Mouse (Mus musculus) neural tube, embryonic 10.5 days (tissue): Measurements from ENCODE around the gene Psmc1.

Source experiments
- DNase-seq: peaks from one replicate; pipeline ENCODE4 v3.0.0-alpha.2; 2017; ENCODE audit warnings: low spot score; ENCODE audit errors: extremely low spot score

Gene Psmc1

DNA sequence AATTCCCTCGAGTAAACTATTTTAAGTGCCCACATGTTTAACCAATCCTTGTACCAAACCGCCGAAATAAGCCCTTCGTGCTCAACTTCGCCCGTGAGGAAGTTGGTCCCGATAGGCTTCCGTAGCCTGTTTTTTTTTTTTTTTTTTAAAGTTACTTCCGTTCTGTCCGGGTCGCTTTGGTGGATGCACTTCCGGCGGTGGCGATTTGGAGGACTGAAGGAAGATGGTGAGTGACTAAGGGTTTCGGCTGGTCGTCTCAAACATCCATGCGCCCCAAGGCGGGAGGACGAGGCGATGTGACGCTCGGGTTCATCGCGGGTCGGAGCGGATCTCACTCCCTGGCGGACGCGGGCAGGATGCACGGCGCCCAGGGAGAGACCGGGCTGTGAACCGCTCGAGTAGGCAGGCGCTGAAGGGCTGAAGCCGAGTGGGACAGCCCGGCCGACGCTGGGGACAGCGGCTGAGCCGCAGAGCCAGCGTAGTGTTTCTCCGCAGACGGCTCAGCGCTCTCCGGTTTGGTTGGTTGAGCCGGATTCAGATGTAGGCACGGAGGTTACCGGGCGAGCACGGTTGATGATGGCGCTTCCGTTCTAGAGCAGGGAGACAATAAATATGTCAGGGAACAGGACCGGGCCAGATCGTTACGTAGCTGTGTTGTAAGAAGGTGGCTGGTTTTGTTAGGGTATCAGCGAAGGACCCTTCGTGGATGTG lies at the start of gene Psmc1:
TSS of gene Psmc1 (plus strand) at position 169 of the 711 bp plus-strand sequence.
- peak; percentile 87 for DNase-seq

DNA sequence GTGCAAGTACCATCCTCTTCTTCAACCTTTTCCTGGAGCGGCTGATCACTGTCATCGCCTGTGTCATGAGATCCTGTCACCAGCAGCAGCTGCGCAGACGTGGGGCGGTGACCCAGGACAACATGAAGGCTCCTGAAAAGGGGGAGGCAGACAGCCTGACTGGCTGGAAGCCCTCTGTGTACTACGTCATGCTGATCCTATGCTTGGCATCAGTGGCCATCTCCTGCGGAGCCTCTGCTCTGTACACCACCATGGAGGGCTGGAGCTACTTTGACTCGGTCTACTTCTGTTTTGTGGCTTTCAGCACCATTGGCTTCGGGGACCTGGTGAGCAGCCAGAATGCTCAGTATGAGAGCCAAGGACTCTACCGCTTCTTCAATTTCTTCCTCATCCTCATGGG lies 48.9 kb upstream of the Psmc1 start:
- DNase-seq = no peak

DNA sequence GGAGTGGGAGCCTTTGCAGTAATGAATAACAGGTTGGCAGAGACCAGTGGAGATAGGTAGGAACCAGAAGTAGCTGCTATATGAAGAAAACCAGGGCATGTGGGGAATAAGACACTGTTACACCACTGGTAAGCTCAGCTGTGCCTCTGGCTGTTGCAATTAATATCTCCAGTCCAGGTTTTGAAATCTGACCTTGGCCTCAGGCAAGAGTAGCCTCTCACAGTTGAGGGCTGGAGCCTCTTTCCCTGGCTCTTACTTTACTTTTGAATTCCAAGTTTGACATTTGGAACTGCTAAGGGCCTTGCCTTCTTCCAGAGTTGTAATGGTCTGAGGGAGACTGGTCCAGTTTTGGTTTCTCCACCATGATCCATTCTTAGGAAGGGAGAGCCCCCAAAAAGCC lies 48.1 kb upstream of the Psmc1 start:
- DNase-seq = no peak

DNA sequence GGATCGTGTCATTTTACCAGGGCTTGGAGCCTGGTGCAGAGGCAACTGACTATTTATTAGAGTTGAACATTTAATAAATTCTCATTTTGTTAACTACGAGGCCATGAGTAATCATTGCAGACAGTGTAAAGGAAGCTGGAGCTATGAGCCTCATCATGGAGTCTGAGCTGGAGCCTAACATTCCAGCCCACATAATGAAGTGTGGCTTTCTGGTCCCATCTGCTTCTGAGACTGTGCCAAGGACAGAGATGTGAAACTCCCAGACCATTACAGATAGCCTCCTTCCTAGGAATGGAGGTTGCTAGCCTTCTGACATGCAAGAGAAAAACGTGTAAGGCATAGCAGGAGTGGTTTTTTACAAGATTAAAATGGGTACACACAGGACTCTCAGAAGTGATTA lies 47.4 kb upstream of the Psmc1 start:
- no peak for DNase-seq

DNA sequence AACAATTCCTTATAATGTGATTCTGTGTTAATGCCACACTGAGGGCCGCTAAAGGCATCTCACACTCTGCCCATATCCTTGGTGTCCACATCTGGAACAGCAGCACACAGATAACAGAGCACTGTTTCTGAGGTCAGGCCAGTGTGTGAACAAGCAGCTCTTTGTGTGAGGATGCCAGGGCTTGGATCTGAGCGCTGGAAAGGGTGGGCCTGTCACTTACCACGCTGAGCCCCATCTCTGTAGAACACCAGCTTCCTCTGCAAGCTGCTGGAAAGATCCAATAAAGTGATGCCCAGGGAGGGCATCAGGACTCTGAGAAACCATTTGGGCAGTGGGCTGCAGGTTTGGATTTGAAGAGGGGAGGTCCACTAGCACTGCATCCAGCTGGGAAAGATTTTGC lies 44.8 kb upstream of the Psmc1 start:
- no peak for DNase-seq

DNA sequence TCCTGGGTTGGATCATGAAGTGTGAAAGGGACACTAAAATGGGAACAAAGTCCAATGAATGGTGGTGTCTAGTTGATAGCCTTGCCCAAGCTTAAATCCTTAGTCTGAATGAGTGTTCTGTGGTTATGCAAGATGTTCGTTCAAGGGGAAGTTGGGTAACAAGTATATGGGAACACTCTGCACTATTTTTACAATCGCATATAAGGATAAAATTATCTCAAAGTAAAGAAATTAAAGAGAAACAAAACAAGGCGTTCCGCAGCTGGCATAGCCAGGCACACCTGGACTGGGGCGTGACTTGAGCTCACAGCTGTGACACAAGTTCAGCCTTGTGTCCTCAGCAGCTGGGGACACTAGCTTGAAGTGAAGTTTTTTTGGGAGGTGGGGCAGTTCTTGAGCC lies 42.5 kb upstream of the Psmc1 start:
- DNase-seq = no peak

DNA sequence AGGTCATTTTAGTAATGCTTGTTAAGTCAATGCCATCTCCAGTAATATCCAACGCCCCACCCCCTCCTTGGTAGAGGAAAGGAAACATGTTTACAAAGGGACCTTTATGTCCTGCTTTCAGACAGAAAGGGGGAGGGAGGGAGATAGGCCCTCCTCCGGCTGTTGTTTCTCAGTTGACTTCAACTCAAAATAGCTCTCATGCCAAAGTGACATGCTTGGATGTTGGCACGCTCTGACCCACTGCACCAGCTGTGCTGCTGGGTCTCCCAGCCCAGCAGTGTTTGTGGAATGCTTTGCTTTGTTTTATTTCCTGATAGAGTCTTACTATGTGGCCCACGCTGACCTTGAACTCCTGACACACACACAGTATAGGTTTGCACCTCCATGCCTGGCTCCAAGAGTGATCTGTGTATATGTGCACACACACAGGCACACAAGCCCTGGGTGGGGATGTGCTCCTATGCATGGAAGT lies 36.7 kb upstream of the Psmc1 start:
- no peak for DNase-seq

DNA sequence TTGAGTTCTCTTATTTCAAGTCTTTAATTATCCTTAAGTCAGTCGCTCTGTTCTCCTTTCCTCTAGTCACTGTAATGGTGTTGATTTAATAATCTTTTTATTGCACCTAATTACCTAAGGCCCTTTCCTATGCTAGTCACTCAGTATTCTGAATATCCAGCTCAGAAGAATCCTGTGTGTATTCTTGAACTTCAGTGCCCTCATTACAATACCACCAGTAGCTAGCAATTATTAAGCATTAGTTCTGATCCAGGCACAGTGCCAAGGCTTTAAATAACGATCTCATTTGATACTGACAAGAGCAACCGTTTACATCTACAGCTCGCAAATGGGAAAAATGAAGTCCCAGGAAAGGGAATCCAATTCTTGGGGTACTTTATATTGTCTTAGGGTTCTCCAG lies 34.2 kb upstream of the Psmc1 start:
- DNase-seq = no peak

DNA sequence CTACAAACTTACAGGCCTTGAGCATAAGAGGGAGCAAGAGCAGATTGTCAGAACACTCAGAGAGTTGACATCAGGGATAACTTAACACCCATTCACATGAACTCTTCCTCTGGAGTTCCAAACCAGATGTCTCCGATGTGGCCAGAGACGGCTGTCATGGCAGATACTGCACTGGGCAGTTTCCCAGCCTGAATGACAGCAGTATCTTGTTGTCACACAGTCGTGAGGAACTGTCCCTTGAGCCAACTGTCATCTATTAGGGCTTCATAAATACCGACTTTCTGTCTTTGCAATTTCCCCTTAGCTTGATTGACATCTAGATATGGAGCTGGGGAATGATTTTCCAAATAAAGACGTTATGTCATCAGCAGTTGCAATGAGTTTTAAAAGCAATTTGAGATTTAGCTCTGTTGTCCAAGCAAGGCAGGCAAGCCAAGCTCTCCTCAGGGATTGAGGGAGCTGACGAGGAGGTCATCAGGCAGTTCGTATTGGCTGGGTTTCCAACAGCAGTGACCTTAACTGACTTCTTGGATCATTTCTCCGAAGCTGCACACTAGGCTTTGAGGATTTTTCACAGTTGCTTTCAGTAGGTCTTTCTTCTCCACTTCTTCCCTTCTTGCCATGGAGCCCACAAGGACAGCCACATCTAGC lies 30.2 kb upstream of the Psmc1 start:
- DNase-seq = no peak

DNA sequence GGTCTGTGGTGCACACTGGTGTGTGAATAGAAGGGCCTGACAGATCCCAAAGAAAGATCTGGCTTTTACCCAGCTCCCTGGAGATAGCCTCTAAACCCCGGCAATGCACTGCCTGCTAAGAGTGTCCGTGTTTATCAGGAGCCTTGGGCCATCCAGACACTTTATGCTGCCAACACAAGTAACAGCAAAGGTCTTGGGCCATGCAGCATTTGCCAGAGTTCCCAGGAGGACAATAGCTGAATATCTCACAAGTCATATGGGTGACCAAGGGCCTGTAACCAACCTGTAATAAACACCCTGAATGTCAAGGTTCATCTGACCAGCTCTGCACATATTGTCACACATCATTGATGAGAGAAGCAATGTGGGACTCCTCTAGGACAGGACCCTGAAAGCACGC lies 21.9 kb upstream of the Psmc1 start:
- DNase-seq = no peak

DNA sequence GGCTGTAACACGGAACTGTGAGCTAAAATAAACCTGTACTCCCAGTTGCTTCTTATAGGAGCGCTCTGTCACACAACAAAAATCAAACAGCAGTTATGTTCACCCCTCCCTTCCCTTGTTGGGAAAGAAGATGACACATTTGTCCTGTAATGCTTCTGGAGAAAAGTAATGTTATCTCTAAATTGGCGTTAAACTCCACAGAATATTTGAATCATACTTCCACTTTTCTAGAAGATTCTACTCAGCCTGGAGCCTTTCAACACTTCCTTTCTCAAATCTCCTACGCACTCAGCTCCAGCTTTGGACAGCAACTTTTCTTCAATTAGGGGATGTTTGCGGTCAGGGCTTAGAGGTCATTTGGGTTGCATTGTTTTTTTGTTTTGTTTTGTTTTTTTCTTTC lies 20.7 kb upstream of the Psmc1 start:
- no peak for DNase-seq

DNA sequence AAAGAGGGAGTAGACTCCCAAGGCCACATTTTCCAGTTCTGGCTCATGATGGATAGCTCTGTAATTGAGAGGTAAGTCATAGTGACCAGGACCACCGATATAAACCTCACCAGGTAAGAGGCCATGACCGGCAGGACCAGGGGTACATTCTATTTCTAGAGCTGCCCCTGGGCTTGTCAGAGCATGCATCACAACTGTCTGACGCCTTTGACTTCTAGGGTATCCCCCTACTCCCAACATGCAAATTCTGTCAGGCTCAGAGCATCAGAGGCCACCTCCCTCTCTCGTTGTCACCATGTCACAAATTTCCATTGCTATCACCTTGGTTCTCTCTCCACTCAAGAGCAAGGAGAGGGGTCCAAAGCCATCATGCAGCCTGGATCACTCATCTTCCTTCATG lies 19.2 kb upstream of the Psmc1 start:
- no peak for DNase-seq

DNA sequence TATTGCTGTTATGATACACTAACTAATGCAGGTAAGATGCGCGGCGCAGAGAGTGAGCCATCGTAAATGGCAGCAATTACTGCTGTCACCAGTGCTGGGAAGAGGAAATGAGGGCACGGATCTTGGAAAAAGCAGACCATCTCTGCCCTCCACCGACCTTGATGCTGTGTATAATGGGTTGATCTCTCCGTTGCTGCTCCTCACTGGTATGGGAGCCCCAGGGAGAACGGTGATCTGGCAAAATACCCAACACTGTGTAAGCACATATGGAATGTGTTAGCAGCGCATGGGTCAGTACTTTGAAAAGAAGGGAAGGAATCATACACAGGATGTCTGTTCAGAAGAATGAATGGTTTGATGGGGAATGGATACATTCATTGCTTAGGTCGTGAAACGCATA lies 16.9 kb upstream of the Psmc1 start:
- DNase-seq = no peak

DNA sequence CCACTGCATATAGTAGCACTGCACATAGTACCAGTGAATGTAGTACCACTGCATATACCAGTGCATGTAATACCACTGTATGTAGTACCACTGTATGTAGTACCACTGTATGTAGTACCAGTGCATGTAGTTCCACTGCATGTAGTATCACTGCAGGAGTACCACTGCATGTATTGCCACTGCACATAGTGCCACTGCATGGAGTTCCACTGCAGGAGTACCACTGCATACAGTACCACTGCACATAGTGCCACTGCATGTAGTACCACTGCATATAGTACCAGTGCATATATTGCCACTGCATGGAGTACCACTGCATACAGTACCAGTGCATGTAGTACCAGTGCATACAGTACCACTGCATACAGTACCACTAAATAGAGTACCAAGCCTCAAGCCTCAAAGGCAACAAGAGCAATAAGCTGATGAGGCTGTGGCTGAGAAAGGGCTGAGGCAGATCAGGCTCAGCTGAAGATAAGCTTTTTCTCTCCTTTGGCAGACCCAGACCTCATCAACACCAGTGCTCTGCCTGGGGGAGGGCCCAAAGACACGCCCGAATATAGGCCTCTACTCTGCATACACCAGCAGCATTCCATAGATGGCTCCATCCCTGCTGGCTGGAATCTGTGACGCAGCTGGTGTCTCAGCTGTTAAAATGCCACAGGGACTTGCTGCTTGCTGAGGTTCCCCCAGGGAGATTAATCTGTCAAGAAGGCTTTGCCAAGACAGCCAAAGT lies 9.8 kb upstream of the Psmc1 start:
- no peak for DNase-seq

DNA sequence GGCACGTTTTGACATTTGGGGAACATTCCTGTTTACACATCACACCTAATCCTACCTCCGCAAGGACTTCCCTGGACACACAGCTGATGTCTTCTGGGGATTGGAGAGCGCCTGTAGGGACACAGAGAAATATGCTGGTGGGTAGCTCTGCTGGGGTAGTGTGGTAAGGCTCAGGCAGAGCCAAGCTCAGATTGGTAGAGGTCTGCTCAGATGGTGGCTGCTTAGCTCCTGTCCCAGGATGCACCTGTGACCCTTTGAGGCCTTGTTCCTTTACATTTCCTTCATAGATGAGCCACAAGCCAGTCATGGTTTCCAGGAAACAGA lies 9.3 kb upstream of the Psmc1 start:
- no peak for DNase-seq

DNA sequence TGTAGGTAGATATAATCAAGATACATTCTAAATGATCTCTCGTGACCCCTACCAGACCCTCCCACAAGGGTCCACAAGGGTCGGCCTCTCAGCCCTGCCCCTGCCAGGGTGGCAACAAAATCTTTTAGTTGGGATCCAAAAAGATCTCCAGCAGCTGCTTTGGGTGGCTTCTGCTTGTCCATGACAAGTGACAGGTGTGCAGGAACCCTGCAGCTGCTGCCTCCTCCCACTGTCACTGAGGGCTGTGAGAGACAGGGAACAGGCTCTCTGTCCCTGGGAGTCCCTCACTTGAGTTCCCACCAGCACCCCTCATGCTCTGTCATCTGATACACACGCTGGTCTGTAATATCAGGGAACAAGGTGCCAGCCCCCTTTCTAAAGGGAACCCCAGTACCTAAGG lies 8.3 kb upstream of the Psmc1 start:
- DNase-seq = no peak

DNA sequence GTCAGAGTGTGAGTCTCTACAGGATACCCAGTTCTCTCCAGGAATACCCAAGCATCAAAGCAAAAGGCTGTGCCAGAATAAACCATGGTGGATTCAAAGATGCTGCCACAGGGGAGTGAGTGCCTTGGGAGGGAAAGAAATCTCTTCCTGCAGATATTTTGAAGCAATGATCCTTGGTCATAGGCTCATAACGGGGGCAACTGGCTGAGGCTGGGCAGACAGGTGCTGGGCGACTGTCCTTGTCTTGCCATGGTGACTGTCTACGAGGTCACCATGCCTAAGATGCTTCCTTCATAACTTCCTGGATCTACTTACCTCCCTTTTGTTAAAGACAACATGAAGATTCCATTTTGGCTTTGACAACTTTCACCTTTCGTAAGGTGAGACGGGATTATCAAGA lies 5.4 kb upstream of the Psmc1 start:
- DNase-seq = no peak

DNA sequence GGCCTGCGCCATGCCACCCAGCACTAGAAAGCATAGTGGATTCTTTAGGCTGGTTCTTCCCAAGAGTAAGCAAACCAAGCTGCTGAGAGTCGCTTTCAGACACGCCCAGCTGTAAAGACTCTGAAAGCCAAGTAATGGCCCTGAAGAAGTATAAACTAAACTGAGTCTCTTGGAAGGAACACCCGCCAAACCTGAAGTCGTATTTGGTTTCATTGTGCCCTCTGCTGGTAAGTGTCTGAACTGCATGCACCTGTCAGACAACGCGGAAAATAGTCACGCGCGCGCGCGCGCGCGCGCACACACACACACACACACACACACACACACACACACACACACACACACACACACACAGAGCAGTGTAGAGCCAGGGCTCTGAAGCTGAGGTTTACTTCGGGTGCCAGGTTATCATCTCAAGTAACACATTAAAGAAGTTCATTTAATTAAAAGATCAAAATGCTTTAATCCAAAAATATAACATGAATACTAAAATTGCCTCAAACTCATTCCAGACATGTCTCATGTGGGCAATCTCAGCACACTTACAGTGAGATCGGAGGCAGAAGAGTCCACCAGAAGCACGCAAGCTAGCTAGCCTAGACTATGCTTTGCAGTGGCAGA lies 3.6 kb upstream of the Psmc1 start:
- peak; percentile 79 for DNase-seq

DNA sequence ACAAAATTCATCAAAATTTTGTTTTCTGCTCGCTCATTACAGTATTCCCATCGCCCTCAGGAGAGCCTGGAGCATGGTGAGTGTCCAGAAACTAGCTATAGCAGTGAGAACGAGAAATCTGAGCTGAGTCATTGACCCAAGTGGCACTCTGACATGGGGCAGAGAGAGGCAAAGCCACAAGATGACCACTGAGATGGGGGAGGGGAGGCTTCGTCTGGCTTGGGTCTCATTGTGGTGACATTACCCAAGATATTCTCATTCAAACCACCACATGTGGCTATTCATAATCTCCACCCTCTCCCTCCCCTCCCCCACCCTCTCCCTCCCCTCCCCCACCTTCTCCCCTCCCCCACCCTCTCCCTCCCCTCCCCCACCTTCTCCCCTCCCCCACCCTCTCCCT lies 2.5 kb upstream of the Psmc1 start:
- no peak for DNase-seq

DNA sequence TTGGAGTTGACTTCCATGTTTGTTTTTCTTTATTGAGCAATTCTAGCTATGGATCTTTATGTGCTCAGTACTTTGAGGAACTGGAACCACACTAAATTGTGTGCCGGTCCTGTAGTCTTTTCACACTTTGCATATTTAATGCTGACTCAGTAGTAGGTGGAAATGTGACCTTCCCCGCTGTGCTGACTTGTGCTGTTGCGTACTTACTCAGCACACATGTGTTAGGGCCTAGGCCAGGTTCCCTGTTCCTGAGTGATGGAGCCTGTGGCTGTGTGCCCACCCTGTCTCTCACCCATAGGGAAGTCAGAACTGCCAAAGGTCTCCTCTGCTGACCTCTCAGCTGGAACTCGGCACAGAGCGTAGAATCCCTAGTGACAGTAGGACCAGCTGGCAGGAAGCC lies 6.0 kb downstream of the Psmc1 start:
- DNase-seq = no peak

DNA sequence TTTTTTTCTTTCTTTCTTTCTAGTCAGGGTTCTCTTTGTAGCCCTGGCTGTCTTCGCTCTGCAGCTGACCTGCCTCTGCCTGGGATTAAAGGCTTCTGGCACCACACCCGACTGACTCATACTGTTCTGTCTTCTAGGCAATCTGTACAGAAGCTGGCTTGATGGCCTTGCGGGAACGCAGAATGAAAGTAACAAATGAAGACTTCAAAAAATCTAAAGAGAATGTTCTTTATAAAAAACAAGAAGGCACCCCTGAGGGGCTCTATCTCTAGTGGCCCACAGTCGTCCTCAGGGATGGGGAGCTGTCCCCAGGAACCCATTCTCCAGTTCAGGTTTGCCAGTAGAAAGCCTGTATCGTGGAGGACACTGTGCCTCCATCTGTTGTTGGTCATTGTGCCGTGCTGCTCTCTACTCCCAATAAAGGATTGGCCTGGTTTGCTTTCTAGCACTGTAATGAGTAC lies 13.0 kb downstream of the Psmc1 start:
- no peak for DNase-seq

DNA sequence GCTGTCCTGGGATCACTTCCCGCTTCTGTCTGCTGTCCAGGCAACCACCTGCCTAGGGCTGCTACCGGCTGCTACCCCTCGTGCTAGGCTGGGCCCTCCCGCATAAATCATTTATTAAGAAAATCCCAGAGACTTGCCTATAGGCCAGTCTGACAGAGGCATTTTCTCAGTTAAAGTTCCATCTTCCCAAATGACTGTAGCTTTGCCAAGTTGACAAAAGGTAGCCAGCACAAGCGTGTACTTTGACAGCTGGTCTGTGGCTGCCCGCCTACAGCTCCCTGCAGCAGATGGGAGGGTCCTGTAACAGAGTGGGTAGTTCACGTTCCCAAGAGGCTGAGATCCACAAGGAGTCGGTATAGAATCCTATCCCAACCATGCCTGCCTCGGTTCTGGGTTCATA lies 13.5 kb downstream of the Psmc1 start:
- DNase-seq = no peak
